Mouse (Mus musculus): Measurements from ENCODE around the gene Dapk2.

Gene Dapk2

GRCm38 (mm10) chr9:66186426-66186825 is 28.4 kb downstream of the Dapk2 start:
- DNase-seq (ENCODE audit: low spot score), result no peak

DNA sequence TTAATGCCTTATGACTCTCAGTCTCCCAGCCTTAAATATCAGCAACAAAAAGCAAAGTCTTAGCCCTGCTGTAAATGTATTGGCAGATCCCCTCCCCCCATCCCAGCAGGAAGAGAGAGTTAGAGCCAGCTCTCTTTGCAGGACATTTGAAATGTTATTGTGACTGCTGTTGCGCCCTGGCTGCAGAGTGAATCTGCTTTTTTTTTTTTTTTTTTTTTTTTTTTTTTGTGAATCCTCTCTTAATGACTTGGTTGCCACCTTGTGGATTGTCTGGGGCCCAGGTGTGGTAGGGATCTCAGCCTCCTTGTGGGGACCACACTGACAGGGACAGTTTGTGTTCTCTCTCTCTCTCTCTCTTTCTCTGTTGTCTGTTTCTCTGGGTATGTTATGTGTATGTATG is 31.0 kb downstream of the Dapk2 start:
- DNase-seq (ENCODE audit: low spot score), result no peak

DNA sequence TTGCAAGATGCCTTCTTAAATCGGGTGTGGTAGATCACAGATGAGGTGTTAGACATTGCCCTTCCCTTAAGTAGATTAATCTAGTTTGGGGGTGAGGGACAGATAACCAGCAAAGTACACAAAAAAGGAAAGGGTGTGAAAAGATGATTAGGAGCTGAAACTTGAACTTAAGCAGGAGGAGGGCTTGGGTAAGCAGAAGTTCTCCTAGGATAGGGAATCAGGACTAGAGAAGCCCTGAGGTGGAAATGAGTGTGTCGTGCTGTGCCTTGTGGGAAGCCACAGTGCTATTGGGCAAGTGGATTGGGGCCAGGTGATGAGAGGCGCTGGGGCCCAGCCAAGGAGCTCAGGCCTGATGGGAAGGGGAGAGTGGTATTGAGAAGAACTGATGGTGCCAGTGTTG is 36.0 kb downstream of the Dapk2 start:
- DNase-seq (ENCODE audit: low spot score), result no peak

GRCm38 (mm10) chr9:66196561-66196960 is 38.5 kb downstream of the Dapk2 start:
- no peak for DNase-seq (ENCODE audit: low spot score)

GRCm38 (mm10) chr9:66198533-66198932 is 40.5 kb downstream of the Dapk2 start:
- no peak for DNase-seq (ENCODE audit: low spot score)

DNA sequence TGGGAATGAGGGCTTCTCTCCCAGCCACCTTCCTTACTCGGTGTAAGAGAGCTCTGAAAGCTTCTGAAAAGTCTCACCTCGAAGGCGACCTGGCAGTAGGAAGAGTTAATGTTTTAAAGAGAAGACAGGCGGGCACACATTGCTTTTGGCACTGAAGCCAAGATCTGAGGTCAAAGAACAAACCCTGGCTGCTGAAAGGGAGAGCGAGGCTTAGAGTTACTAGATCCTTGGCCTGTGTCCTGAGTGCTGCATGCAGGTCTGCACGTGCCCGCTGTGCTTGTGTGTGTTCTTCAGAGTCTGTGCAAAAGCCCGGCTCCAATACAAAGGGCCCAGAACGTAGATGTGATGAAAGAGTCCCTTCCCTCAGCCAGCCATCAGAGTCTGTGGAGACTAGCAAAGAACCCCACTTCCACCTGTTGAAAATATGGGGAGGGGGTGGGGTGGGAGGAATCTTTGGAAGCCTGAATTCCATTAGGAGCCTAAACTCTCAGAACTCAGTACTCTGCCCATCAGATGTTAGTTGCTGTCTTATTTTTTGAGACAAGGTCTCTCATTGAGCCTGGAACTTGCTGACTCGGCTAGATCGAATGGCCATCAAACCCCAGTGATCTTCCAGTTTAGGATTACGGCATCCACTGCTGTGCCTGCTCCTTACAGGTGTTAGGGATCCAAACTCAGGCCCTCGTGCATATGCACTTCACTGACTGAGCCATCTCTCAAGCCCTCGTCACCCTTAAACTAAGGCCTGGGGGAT is 41.8 kb downstream of the Dapk2 start:
- DNase-seq (ENCODE audit: low spot score), result no peak

- no peak for DNase-seq (ENCODE audit: low spot score)
Observed at GRCm38 (mm10) chr9:66200411-66200789, 42.4 kb downstream of the Dapk2 start.

DNA sequence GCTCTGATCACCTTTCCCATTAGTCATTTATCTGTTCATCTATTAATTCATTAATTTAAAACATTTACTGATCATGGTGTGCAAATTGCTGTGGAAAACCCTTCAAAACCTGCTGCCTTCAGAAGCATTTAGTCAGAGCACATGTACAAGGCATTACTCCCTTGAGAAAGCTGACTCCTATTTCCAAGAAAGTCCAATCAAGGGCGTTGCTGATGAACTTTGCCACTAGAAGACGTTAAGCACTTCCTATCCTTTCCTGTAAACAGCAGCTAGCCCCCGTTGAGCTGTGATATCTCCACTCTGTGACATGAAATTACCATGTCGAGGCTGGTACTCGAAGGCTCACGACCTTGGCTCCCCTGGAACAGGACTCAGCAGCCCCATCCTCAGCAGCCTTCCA is 43.6 kb downstream of the Dapk2 start:
- no peak for DNase-seq (ENCODE audit: low spot score)

DNA sequence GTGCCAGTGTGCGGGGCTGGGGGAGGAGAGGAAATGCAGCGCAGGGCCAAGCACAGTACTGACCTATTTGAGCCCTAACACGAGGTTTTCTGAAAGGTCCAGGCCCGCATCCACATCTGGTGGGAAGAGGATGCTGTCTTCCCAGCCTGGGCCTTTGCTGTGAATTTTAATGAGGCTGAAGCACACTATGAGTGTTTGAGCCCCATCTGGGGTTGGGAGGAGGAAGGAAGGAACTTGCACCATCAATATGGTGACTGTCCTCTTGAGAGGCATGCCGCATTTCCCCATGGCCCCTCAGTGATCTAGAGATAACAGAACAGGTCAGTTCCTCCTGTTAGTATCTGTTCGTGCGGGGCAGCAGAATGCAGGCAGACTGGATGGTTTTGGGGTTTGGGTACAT is 44.4 kb downstream of the Dapk2 start:
- DNase-seq (ENCODE audit: low spot score), result no peak

GRCm38 (mm10) chr9:66205702-66206101 is 47.7 kb downstream of the Dapk2 start:
- no peak for DNase-seq (ENCODE audit: low spot score)

- no peak for DNase-seq (ENCODE audit: low spot score)
Observed at GRCm38 (mm10) chr9:66206825-66207224, 48.8 kb downstream of the Dapk2 start.

- no peak for DNase-seq (ENCODE audit: low spot score)
Observed at GRCm38 (mm10) chr9:66211420-66211819, 53.4 kb downstream of the Dapk2 start.

DNA sequence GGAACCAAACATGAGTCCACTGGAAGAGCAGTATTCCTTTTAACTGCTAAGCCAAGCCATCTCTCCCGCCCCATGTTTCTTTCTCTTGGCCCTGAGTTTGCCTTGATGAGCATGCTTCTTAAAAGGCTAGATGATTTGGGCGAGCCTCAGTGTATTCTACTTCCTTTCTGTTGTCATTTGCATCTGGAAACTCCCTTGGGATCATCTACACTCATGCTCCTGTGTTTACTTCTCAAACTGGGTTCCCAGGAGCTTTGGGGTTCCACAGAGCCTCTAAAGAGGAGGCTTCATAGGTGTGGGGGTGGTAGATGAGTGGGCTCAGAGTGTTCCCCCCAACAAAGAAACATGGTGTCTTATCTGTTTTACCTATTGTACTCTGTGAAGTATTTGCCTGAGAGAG is 54.1 kb downstream of the Dapk2 start:
- no peak for DNase-seq (ENCODE audit: low spot score)

DNA sequence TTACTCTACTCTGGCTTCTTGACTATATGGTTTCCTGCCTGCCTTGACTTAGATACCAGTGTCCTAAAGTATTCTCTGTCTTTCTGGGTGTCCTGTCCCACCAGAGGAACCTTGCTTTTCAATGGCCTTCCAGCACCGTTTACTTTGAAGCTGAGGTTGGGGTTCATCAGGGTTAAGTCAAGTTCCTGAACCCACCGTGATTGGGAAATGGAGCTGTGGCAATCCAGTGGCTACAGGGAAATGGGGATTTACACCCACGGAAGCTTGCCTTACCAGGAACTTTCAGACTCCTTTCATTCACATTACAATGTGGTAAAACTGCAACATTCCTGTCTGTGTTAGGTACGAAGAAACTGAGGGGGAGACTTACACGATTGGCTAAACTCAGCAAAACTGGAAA is 54.8 kb downstream of the Dapk2 start:
- DNase-seq (ENCODE audit: low spot score), result no peak

DNA sequence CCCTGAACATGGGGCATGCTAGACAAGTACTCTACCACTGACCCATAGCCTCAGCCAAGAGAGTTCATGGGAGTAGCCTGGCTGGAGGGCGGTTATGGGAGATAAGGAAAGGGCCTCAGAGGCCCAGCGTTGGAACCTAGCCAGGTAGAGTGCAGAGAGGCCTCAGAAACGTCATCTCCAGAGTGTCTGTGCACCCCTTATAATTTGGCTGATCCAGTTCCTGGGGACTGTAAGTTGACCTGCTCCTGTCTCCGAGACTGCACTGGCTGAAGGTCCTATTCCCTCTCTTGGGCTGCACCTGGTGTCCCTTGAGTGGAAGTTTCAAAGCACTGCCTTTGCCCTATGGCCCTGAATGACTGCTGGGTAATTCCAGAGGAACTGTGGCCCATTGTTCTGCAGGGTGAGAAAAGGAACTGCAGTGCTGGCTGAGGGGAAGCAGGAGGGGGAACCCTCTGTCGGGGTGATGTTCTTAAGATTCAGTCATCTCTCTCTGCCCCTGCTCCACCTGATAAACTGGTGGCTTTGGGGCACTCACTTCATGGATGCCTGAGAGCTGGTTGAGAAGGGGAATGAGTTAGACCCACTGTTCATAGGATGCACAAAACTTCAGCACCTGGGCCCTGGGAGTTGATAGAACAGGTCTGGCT is 55.5 kb downstream of the Dapk2 start:
- no peak for DNase-seq (ENCODE audit: low spot score)

DNA sequence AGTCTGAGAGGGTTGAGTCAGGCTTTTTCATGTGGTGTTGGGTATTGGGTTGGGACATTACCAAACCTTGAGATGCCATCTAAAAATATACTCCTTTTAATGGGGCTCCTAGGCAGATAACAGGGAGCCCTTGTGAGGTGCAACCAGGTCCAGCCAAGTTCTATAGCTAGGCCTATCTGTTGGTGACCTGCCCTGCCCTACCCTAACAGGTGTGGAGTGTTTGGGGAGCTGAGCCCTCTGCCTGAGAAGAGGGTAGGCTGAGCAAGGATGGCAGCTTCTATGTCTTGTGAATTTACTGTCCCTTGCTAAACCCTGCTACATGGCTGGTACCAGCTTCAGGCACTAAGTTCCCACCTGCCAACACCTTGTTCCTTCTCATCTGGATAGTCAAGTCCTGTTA is 57.5 kb downstream of the Dapk2 start:
- no peak for DNase-seq (ENCODE audit: low spot score)

GRCm38 (mm10) chr9:66217970-66218369 is 59.9 kb downstream of the Dapk2 start:
- DNase-seq (ENCODE audit: low spot score), result no peak

DNA sequence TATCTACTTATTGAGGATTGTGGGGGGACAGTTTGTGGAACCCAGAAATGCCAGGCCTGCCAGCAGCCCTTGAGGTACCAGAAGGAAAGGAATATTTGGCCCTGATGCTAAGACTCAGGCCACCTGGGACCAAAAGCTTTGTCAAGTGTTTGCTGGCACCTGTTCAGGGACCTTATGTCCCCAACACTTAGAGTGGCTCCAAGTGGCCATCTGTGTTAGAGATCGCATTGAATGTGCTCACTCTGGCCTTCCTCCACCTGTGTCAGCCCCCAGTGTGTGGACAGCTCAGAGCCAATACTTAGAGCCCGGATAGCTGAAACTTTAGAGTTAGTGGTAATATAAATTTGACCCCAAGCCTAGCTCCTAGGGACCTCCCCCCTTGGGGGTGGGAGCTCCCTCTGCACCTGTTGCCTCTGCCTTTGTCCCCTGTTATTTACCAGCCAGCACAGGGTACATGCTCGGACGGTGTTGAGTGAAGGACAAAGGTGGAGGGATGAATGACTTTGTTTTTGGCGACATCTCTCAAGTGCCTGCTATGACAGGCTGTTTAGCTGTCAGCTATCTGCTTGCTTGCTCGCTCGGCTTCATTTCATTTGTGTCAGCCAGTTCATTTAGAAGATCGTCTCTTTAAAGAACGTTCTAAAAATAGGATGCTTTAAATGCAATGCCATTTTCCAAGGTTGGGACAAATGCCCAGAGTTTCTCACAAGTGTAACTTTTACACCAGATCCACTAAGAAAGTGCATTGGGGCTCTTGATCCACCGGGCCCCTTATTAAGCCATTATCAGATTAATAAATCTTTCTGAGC is 61.1 kb downstream of the Dapk2 start:
- DNase-seq (ENCODE audit: low spot score), result no peak

DNA sequence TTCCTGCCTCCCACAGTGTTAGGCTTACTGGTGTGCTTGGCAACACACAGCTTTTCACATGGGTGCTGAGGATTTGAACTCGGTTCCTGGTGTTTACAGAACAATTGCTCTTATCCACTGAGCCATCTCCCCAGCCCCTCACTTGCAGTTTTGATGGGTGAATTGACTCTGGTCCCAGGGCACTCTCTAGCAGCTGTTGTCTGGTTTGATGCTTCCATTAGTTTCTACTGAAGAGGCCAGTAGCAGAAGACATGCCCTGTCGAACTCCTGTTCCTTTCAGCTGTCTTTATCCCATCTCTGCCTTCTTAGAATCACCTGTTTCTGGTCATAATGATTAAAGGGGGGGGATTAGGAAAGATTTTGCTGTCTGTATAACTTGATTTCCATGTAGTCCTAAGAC is 65.8 kb downstream of the Dapk2 start:
- no peak for DNase-seq (ENCODE audit: low spot score)

GRCm38 (mm10) chr9:66225737-66226485 is 67.9 kb downstream of the Dapk2 start:
- no peak for DNase-seq (ENCODE audit: low spot score)

DNA sequence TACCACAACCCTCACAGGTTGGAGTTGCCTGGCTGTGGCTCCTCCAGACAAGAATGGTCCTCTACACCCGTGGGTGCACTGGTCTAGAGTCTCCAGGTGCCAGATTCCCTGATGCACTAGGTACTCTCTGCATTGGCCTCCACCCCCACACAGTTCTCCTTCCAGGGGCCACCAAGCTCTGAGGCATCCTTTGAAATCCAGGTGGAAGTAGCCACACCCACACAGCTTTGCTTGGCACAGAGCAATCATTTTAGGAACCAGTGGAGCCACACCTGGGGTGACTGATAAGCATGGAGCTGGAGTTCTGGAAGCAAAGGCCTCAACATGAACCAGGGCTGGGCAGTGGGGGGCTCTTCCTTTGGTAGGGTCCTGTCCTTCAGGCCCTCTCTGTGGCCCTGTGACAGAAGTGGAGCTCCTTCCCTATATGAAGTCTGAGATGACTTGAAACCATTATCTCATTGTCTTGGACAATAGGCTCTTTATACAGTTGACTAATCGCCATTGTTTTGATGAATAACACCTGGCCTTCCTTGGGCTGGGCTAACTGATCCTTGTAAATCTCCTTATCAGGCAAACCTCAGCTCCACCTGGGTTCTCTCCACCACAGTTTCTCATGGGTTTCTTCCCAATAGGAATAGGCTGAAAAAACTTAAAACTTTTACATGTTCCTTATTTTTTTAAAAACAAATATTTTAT is 70.6 kb downstream of the Dapk2 start:
- no peak for DNase-seq (ENCODE audit: low spot score)

All from T-cell, adult 2 months (primary cell).